Mouse (Mus musculus): ENCODE results near the gene Nol10.
"Not testable (repeated sequence)": the region's sequence is repeated elsewhere in the genome, so short reads cannot be mapped to it uniquely, and the experiment has no call there.

Nol10 gene

GRCm38 (mm10) chr12:17450908-17451307, 102.7 kb downstream of the Nol10 start:
- no peak for DNase-seq (ENCODE audit: extremely low read depth, insufficient read length, low spot score)

GRCm38 (mm10) chr12:17452273-17452672, 104.0 kb downstream of the Nol10 start:
- no peak for DNase-seq (ENCODE audit: extremely low read depth, insufficient read length, low spot score)

GRCm38 (mm10) chr12:17453918-17454317, 105.7 kb downstream of the Nol10 start:
- no peak for DNase-seq (ENCODE audit: extremely low read depth, insufficient read length, low spot score)

GRCm38 (mm10) chr12:17455096-17455495, 106.8 kb downstream of the Nol10 start:
- DNase-seq (ENCODE audit: extremely low read depth, insufficient read length, low spot score): no peak

- not testable (repeated sequence) for DNase-seq (ENCODE audit: extremely low read depth, insufficient read length, low spot score)
Measured at GRCm38 (mm10) chr12:17459223-17459622, 111.0 kb downstream of the Nol10 start.

GRCm38 (mm10) chr12:17463706-17464105, 115.4 kb downstream of the Nol10 start:
- no peak for DNase-seq (ENCODE audit: extremely low read depth, insufficient read length, low spot score)

GRCm38 (mm10) chr12:17464550-17464949, 116.3 kb downstream of the Nol10 start:
- DNase-seq (ENCODE audit: extremely low read depth, insufficient read length, low spot score): not testable (repeated sequence)

GRCm38 (mm10) chr12:17466791-17467190, 118.5 kb downstream of the Nol10 start:
- no peak for DNase-seq (ENCODE audit: extremely low read depth, insufficient read length, low spot score)

- no peak for DNase-seq (ENCODE audit: extremely low read depth, insufficient read length, low spot score)
Measured at GRCm38 (mm10) chr12:17468359-17468758, 120.1 kb downstream of the Nol10 start.

- DNase-seq (ENCODE audit: extremely low read depth, insufficient read length, low spot score): no peak
Measured at GRCm38 (mm10) chr12:17469869-17470268, 121.6 kb downstream of the Nol10 start.

GRCm38 (mm10) chr12:17470528-17470927, 122.3 kb downstream of the Nol10 start:
- DNase-seq (ENCODE audit: extremely low read depth, insufficient read length, low spot score): not testable (repeated sequence)

- DNase-seq (ENCODE audit: extremely low read depth, insufficient read length, low spot score): no peak
Measured at GRCm38 (mm10) chr12:17471405-17471804, 123.1 kb downstream of the Nol10 start.

GRCm38 (mm10) chr12:17473128-17473527, 124.9 kb downstream of the Nol10 start:
- DNase-seq (ENCODE audit: extremely low read depth, insufficient read length, low spot score): no peak

- no peak for DNase-seq (ENCODE audit: extremely low read depth, insufficient read length, low spot score)
Measured at GRCm38 (mm10) chr12:17473862-17474261, 125.6 kb downstream of the Nol10 start.

- DNase-seq (ENCODE audit: extremely low read depth, insufficient read length, low spot score): no peak
Measured at GRCm38 (mm10) chr12:17474681-17475080, 126.4 kb downstream of the Nol10 start.

- no peak for DNase-seq (ENCODE audit: extremely low read depth, insufficient read length, low spot score)
Measured at GRCm38 (mm10) chr12:17475146-17475545, 126.9 kb downstream of the Nol10 start.

- DNase-seq (ENCODE audit: extremely low read depth, insufficient read length, low spot score): no peak
Measured at GRCm38 (mm10) chr12:17478196-17478595, 129.9 kb downstream of the Nol10 start.

- no peak for DNase-seq (ENCODE audit: extremely low read depth, insufficient read length, low spot score)
Measured at GRCm38 (mm10) chr12:17478856-17479255, 130.6 kb downstream of the Nol10 start.

Data from 3134 (cell line).